Mouse (Mus musculus) MEL (cell line): ENCODE measurements around the gene Glod4.

Experiments used
- EP300 ChIP-seq, 2 experiments: IDR thresholded peaks; 2 replicates each; pipeline ENCODE4 v1.6.1; 2011; ENCODE audit warnings: improper control_type of control experiment in 2 of 2, low read length in 2 of 2, low read depth in 1 of 2, mild to moderate bottlenecking in 1 of 2
- ETS1 ChIP-seq: IDR thresholded peaks from 2 replicates; pipeline ENCODE4 v1.6.1; 2012; ENCODE audit warnings: low read depth, mild to moderate bottlenecking, inconsistent platforms, low read length, improper control_type of control experiment, moderate library complexity
- MEF2A ChIP-seq: IDR thresholded peaks from 2 replicates; pipeline ENCODE4 v1.6.1; 2014; ENCODE audit warnings: low read depth, mild to moderate bottlenecking, inconsistent platforms, low read length, improper control_type of control experiment; ENCODE audit not compliant: poor library complexity, insufficient replicate concordance, severe bottlenecking; ENCODE audit errors: extremely low read depth
- POLR2A ChIP-seq, 2 experiments: IDR thresholded peaks; 2 replicates each; pipeline ENCODE4 v1.6.1; 2011 to 2012; ENCODE audit warnings: low read length in 2 of 2, mild to moderate bottlenecking in 2 of 2, control low read depth in 1 of 2, improper control_type of control experiment in 1 of 2, low read depth in 1 of 2, moderate library complexity in 1 of 2; ENCODE audit not compliant: control insufficient read depth in 1 of 2, insufficient read depth in 1 of 2, poor library complexity in 1 of 2
- USF2 ChIP-seq, 2 experiments: IDR thresholded peaks; 2 replicates each; pipeline ENCODE4 v1.6.1; 2011 to 2012; ENCODE audit warnings: improper control_type of control experiment in 2 of 2, low read length in 2 of 2, borderline replicate concordance in 1 of 2, inconsistent platforms in 1 of 2, low read depth in 1 of 2, mild to moderate bottlenecking in 1 of 2; ENCODE audit not compliant: insufficient read depth in 1 of 2
- ZC3H11A ChIP-seq: IDR thresholded peaks from 2 replicates; pipeline ENCODE4 v1.6.1; 2012; ENCODE audit warnings: low read depth, mild to moderate bottlenecking, inconsistent platforms, low read length, improper control_type of control experiment

DNA sequence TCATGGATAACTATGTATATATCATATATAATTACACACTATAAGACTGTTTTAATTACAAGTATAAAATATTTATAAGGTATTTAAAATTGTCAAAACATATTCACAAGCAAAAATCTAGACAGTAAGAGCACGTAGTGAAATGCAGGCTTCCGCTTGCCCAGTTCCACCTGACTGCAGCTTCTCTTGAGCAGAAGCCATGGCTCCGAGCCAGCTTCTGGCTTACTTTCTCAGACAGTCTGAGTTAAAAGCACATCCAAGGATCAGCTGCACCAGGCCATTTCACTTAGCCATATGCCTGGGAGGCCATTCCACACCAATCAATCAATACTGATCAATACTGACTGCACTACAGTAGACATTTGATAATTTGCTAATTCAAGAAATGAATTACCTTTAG, 74.5 kb downstream of the Glod4 start:
- TF ChIP-seq ZC3H11A (no peak), MEF2A (no peak), EP300 (IDR thresholded peaks at IDR 0.05; ENCODE audit: low read depth in 1 of 2, low read length in 2 of 2) (no peak), USF2 (IDR thresholded peaks at IDR 0.05; ENCODE audit: borderline replicate concordance in 1 of 2, insufficient read depth in 1 of 2, low read depth in 1 of 2, low read length in 2 of 2) (no peak), POLR2A (IDR thresholded peaks at IDR 0.05; ENCODE audit: control insufficient read depth in 1 of 2, insufficient read depth in 1 of 2, low read depth in 1 of 2, low read length in 2 of 2, poor library complexity in 1 of 2) (no peak), ETS1 (no peak)
